Mouse (Mus musculus) erythroblast, embryonic 14.5 days (primary cell): ENCODE results near the gene Iqgap3.

Experiments used
- GATA1 ChIP-seq: IDR thresholded peaks from 2 replicates; pipeline ENCODE4 v1.6.1; 2012; ENCODE audit warnings: low read length, inconsistent platforms, mixed read lengths
- TAL1 ChIP-seq: IDR thresholded peaks from 3 replicates; pipeline ENCODE4 v1.6.1; 2012; ENCODE audit warnings: low read length, inconsistent platforms, mixed read lengths

DNA sequence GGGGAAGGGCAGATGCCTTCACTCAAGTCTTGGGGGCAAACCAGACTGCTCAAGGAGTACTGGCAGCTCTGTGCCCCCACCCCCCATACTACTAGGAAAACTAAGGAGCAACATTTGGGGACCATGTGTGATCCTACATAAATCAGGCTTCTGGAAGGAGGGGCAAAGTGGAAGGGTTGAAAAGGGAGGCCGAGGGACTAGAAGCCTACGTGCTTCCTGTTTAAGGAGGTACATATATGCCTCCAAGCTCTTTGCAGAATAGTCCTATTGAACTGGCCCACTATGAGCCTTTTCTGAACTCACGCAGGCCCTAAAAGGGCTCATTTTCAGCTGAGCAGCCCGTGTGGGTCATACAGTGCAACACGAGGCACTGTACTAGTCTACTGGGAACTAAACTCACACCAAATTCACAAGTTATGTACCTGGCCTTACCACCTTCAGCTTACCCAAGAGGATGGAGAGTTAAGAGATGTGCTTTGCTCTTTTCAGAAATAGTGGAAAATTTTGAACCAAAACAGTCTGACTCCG is 59.2 kb downstream of the Iqgap3 start:
- TF ChIP-seq GATA1 (no peak), TAL1 (no peak)
